Mouse (Mus musculus): Measurements from ENCODE around the gene March11.

March11 gene

GRCm38 (mm10) chr15:26374946-26375345 is 66.1 kb downstream of the March11 start:
- DNase-seq = no peak

- no peak for DNase-seq
Measured at GRCm38 (mm10) chr15:26377355-26377754, 68.5 kb downstream of the March11 start.

GRCm38 (mm10) chr15:26378879-26379278 is 70.0 kb downstream of the March11 start:
- DNase-seq = no peak

GRCm38 (mm10) chr15:26379831-26380230 is 71.0 kb downstream of the March11 start:
- no peak for DNase-seq

GRCm38 (mm10) chr15:26380844-26381243 is 72.0 kb downstream of the March11 start:
- DNase-seq = no peak

GRCm38 (mm10) chr15:26390001-26390400 is 81.2 kb downstream of the March11 start:
- no peak for DNase-seq

GRCm38 (mm10) chr15:26396556-26396955 is 87.7 kb downstream of the March11 start:
- no peak for DNase-seq

GRCm38 (mm10) chr15:26425284-26425683 is 116.4 kb downstream of the March11 start:
- DNase-seq = no peak

GRCm38 (mm10) chr15:26426231-26426630 is 117.4 kb downstream of the March11 start:
- DNase-seq = no peak

- no peak for DNase-seq
Measured at GRCm38 (mm10) chr15:26430565-26430964, 121.7 kb downstream of the March11 start.

GRCm38 (mm10) chr15:26432676-26433075 is 123.8 kb downstream of the March11 start:
- no peak for DNase-seq

- no peak for DNase-seq
Measured at GRCm38 (mm10) chr15:26435725-26436124, 126.9 kb downstream of the March11 start.

GRCm38 (mm10) chr15:26437113-26437512 is 128.3 kb downstream of the March11 start:
- DNase-seq = no peak

Measured in thymus, postnatal 25 days (tissue).